Comparison of ENCODE assay signal across 1 mouse cellular context in the genomic region with DNA sequence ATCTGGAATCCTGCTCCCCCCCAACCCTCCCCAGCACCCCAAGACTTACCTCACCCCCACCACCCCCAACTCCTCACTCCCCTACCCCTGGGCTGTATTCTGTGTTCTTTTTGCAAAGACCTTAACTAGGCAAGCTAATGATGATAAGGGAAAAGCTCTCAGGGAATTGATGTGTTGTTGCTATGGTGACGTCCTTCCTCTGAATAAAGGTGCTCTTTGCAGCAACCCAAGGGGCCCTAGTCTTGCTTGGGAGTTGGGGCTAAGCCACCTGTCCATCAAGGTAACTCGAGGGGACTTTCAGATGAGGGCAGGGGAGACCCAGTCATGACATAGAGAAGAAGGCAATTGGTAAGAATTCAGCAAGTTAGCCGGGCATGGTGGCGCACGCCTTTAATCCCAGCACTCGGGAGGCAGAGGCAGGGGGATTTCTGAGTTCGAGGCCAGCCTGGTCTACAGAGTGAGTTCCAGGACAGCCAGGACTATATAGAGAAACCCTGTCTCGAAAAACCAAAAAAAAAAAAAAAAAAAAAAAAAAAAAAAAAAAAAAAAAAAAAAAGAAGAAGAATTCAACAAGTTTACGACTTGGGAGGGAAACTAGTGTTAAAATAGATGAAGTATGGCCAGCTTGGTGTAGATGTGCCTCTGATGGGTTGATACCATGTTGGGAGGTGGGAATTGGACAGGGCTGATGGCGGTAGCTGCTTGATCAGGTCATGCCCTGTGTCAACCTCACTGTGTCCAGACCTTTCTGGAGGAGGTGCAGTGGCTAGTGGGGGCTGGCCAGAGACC.
A peak's percentile ranks its signal among the peaks of the same experiment; 100 is the strongest.
TF ChIP-seq lines count a peak whose summit lies in the region.

No protein-coding gene starts in this region.

TF ChIP-seq in CH12.LX, 34 proteins besides CTCF, POLR2A, EP300 and RAD21:
- TF ChIP-seq ZNF384 (IDR thresholded peaks at IDR 0.05; ENCODE audit: low read depth, low read length) = peak; percentile 62
- no peak for TF ChIP-seq USF1 (IDR thresholded peaks at IDR 0.05; ENCODE audit: low read depth, low read length)
TF ChIP-seq in CH12.LX: peak in this region for 1.
